Mouse (Mus musculus) hindbrain, embryonic 16.5 days (tissue): ENCODE data around the gene Casp8. TPM values are rescaled to one million over a fixed set of nuclear protein-coding genes. Genes with fewer than 3 reads are reported as not detected.
"Not testable (repeated sequence)": the region's sequence is repeated elsewhere in the genome, so short reads cannot be mapped to it uniquely, and the experiment has no call there.

Source experiments
- ATAC-seq: fragments of 200-750 bp; cut with Nextera tagmentation; 2 replicates; pipeline ENCODE4 v1.8.0; 2017; ENCODE audit warnings: moderate TSS enrichment, moderate library complexity
- H3K27ac ChIP-seq: fragments of 300-500 bp; sonication (generic); 2 replicates; pipeline ENCODE4 v1.5.1; 2014; ENCODE audit warnings: low read depth, mild to moderate bottlenecking, control low read depth, low read length, moderate library complexity
- H3K27me3 ChIP-seq: fragments of 300-500 bp; sonication (generic); replicated peaks from 2 replicates; pipeline ENCODE4 v1.6.1; 2014; ENCODE audit warnings: low read length; ENCODE audit not compliant: control insufficient read depth, insufficient read depth
- H3K36me3 ChIP-seq: fragments of 300-500 bp; sonication (generic); 2 replicates; pipeline ENCODE4 v1.6.1; 2014; ENCODE audit warnings: mild to moderate bottlenecking, low read length, moderate library complexity, mixed read lengths; ENCODE audit not compliant: control insufficient read depth, insufficient read depth
- H3K4me1 ChIP-seq: fragments of 300-500 bp; sonication (generic); 2 replicates; pipeline ENCODE4 v1.6.1; 2014; ENCODE audit warnings: low read depth, low read length; ENCODE audit not compliant: control insufficient read depth, insufficient read depth
- H3K4me2 ChIP-seq: fragments of 300-500 bp; sonication (generic); 2 replicates; pipeline ENCODE4 v1.6.1; 2014; ENCODE audit warnings: mild to moderate bottlenecking, low read length, control low read depth, moderate library complexity
- H3K4me3 ChIP-seq: fragments of 300-500 bp; sonication (generic); 2 replicates; pipeline ENCODE4 v1.5.1; 2014; ENCODE audit warnings: mild to moderate bottlenecking, low read length, control low read depth, moderate library complexity
- H3K9ac ChIP-seq: fragments of 300-500 bp; sonication (generic); 2 replicates; pipeline ENCODE4 v1.6.1; 2014; ENCODE audit warnings: low read depth, mild to moderate bottlenecking, control low read depth, low read length, moderate library complexity
- H3K9me3 ChIP-seq: fragments of 300-500 bp; sonication (generic); 2 replicates; pipeline ENCODE4 v1.6.1; 2014; ENCODE audit warnings: mild to moderate bottlenecking, low read length, moderate library complexity; ENCODE audit not compliant: control insufficient read depth
- WGBS: fragments of 180-500 bp; shearing (Covaris S2); extraction: QIAGEN DNeasy Blood & Tissue Kit; methylation state at CpG from one replicate; pipeline ENCODE4 v1.1.7; 2014; 5-methylcytosine and 5-hydroxymethylcytosine counted together
- polyA plus RNA-seq: library from polyadenylated mRNA; unstranded; fragments of >200 nt; fragmentation: Nextera tagmentation; extraction: Ambion mirVana; gene quantifications from 2 replicates; pipeline ENCODE4 v1.2.1, GENCODE M21; 2015

The Casp8 gene
- polyA plus RNA-seq, 1 experiment from 2014 or later, result 6.2 TPM

- 74% methylated on average over 4 of the region's 4 CpGs for WGBS
- no peak overlapping the region for H3K4me3 ChIP-seq
- no peak overlapping the region for H3K4me2 ChIP-seq
- no peaks in the 10 kb centered on the region for H3K36me3 ChIP-seq
- no peak overlapping the region for H3K9ac ChIP-seq
- H3K4me1 ChIP-seq, result no peaks in the 10 kb centered on the region
- no peaks in the 10 kb centered on the region for H3K9me3 ChIP-seq
- ATAC-seq, result no peak
- H3K27ac ChIP-seq, result no peak overlapping the region
- no peaks in the 10 kb centered on the region for H3K27me3 ChIP-seq
These were observed 90.5 kb downstream of the Casp8 start for GRCm38 (mm10) chr1:58885646-58886045.

GRCm38 (mm10) chr1:58889826-58890546, 94.8 kb downstream of the Casp8 start:
- Histone ChIP-seq H3K4me2 (no peak overlapping the region), H3K36me3 (no peaks in the 10 kb centered on the region), H3K4me3 (no peak overlapping the region), H3K9ac (no peak overlapping the region), H3K27me3 (no peaks in the 10 kb centered on the region), H3K4me1 (no peaks in the 10 kb centered on the region), H3K27ac (no peak overlapping the region), H3K9me3 (no peaks in the 10 kb centered on the region)
- 76% methylated on average over 5 of the region's 5 CpGs for WGBS
- ATAC-seq, result no peak

GRCm38 (mm10) chr1:58890697-58891290, 95.6 kb downstream of the Casp8 start:
- H3K36me3 ChIP-seq, H3K9ac ChIP-seq, H3K27ac ChIP-seq, ATAC-seq, H3K27me3 ChIP-seq, H3K9me3 ChIP-seq, H3K4me2 ChIP-seq, H3K4me1 ChIP-seq, H3K4me3 ChIP-seq: not testable (repeated sequence)
- WGBS, result 79% methylated on average over 4 of the region's 5 CpGs

- not testable (repeated sequence) for H3K9me3 ChIP-seq, H3K36me3 ChIP-seq, H3K27me3 ChIP-seq, H3K4me2 ChIP-seq, H3K4me1 ChIP-seq, H3K27ac ChIP-seq, H3K4me3 ChIP-seq, ATAC-seq, H3K9ac ChIP-seq
- WGBS, result 72% methylated on average over 2 of the region's 2 CpGs
These were observed 96.5 kb downstream of the Casp8 start for GRCm38 (mm10) chr1:58891481-58892170.

GRCm38 (mm10) chr1:58892386-58892785, 97.2 kb downstream of the Casp8 start:
- not testable (repeated sequence) for H3K36me3 ChIP-seq, ATAC-seq, H3K4me3 ChIP-seq, H3K27ac ChIP-seq, H3K4me1 ChIP-seq, H3K27me3 ChIP-seq, H3K9ac ChIP-seq, H3K9me3 ChIP-seq, H3K4me2 ChIP-seq
- WGBS, result 82% methylated on average over 8 of the region's 8 CpGs

Other genes with a start within 250 kb of the Casp8 start
- gene Fam126b, start 209.1 kb upstream of the Casp8 start, polyA plus RNA-seq, result 16.7 and 17.7 TPM in 2 replicates
- 167 and 196 TPM in 2 replicates for gene Ndufb3, start 209.0 kb upstream of the Casp8 start, polyA plus RNA-seq
- not detected in 2 replicates for gene Als2cr12, start 99.4 kb upstream of the Casp8 start, polyA plus RNA-seq
- gene Cflar, start 83.9 kb upstream of the Casp8 start, polyA plus RNA-seq, result 16.3 and 16.8 TPM in 2 replicates
- 15.0 and 18.7 TPM in 2 replicates for gene Trak2, start 178.1 kb downstream of the Casp8 start, polyA plus RNA-seq
- 106 and 108 TPM in 2 replicates for gene Stradb, start 178.1 kb downstream of the Casp8 start, polyA plus RNA-seq